Mouse (Mus musculus) embryonic fibroblast, embryonic 13.5 days (primary cell): ENCODE results near the gene Gm20814. TPM values are rescaled to one million over a fixed set of nuclear protein-coding genes. Genes with fewer than 3 reads are reported as not detected.
"Not testable (repeated sequence)": the region's sequence is repeated elsewhere in the genome, so short reads cannot be mapped to it uniquely, and the experiment has no call there.

ENCODE experiments used
- H3K27ac ChIP-seq: 2 replicates; pipeline ENCODE4 v1.5.1; 2012; ENCODE audit warnings: low read length, control low read depth, inconsistent platforms; ENCODE audit not compliant: insufficient read depth
- H3K4me1 ChIP-seq: 2 replicates; pipeline ENCODE4 v1.6.1; 2011; ENCODE audit warnings: low read length; ENCODE audit not compliant: control insufficient read depth, insufficient read depth
- H3K4me3 ChIP-seq: 2 replicates; pipeline ENCODE4 v1.5.1; 2011; ENCODE audit warnings: mild to moderate bottlenecking, control low read depth, low read length; ENCODE audit not compliant: insufficient read depth
- polyA plus RNA-seq: library from polyadenylated mRNA; stranded (reverse); fragments of >200 nt; gene quantifications from 2 replicates; pipeline ENCODE4 v1.2.4, GENCODE M21; 2011; ENCODE audit warnings: low read depth; ENCODE audit not compliant: missing spikeins, insufficient read length

Gm20814 gene
- not detected in 2 replicates for polyA plus RNA-seq

- not testable (repeated sequence) for H3K27ac ChIP-seq, H3K4me1 ChIP-seq, H3K4me3 ChIP-seq
Measured at GRCm38 (mm10) chrY:75195556-75195955, at the start of gene Gm20814. Gene Gm20814, plus strand, starts transcription at chrY:75195856.
